In genomic region chr9:121092568-121092967, GRCm38 (mm10) we compare ENCODE assay signal across 18 mouse cellular contexts.
DNase-seq lines count a peak whose midpoint lies in the region; ATAC-seq and TF ChIP-seq lines count a peak whose summit lies in the region.
"Had no signal": no experiment of that assay in that cellular context is flagged by ENCODE, and none has a peak within 500 bp of the region (broad histone marks: within the 10 kb centered on the region; RNA-seq: fewer than 3 reads in every experiment).

No protein-coding gene starts in this region.

- no peaks in the 10 kb centered on the region for H3K36me3 ChIP-seq in heart, adult 2 months (ENCODE audit: control insufficient read depth, insufficient read depth, low read length)
- H3K36me3 ChIP-seq in liver, embryonic 14.5 days (replicated peaks; ENCODE audit: control insufficient read depth, insufficient read depth, low read depth) = no peaks in the 10 kb centered on the region
- no peaks in the 10 kb centered on the region for H3K36me3 ChIP-seq in liver, embryonic 12.5 days
- H3K36me3 ChIP-seq: embryonic facial prominence, embryonic 13.5 days; G1E; limb, embryonic 12.5 days; midbrain, embryonic 10.5 days had no signal

- DNase-seq in heart, adult 2 months = no peak
- DNase-seq in heart, postnatal 14 days = no peak
- no peak for DNase-seq in liver, embryonic 14.5 days (ENCODE audit: low read depth in 3 of 3, low spot score in 3 of 3)
- DNase-seq in A20 (ENCODE audit: low read depth, low spot score) = peak; percentile 28
- peak; percentile 28 for DNase-seq in ZHBTc4 (ENCODE audit: low read depth, low spot score)
- DNase-seq in spleen, postnatal 36 days (ENCODE audit: low spot score in 2 of 2) = no peak
- no peak for DNase-seq in embryo, embryonic 10 days (ENCODE audit: low spot score)
- DNase-seq: cerebellum, adult 11 months; cerebellum, postnatal 36 days; kidney, adult 18-20 months; right cerebral cortex, adult 18-20 months had no signal

- no peaks in the 10 kb centered on the region for H3K9me3 ChIP-seq in liver, embryonic 14.5 days (ENCODE audit: control insufficient read depth, low read length)
- H3K9me3 ChIP-seq in liver, embryonic 12.5 days (replicated peaks) = 0 out of 2 replicates have a peak, but pooled peaks cover 5% of the 10 kb centered on the region
- H3K9me3 ChIP-seq: embryonic facial prominence, embryonic 13.5 days; G1E; limb, embryonic 12.5 days; midbrain, embryonic 10.5 days had no signal

- no peak overlapping the region for H3K27ac ChIP-seq in heart, adult 2 months
- no peak overlapping the region for H3K27ac ChIP-seq in liver, embryonic 14.5 days
- no peak overlapping the region for H3K27ac ChIP-seq in liver, embryonic 12.5 days
- H3K27ac ChIP-seq: embryonic facial prominence, embryonic 13.5 days; hindbrain, embryonic 14.5 days; limb, embryonic 12.5 days; midbrain, embryonic 10.5 days had no signal

- H3K9ac ChIP-seq in heart, adult 2 months (ENCODE audit: low read depth, low read length) = no peak overlapping the region
- H3K9ac ChIP-seq in liver, embryonic 14.5 days (replicated peaks) = no peak overlapping the region
- H3K9ac ChIP-seq in liver, embryonic 12.5 days = no peak overlapping the region
- H3K9ac ChIP-seq: embryonic facial prominence, embryonic 13.5 days; hindbrain, embryonic 14.5 days; limb, embryonic 12.5 days had no signal

- H3K4me3 ChIP-seq in heart, adult 2 months = no peak overlapping the region
- H3K4me3 ChIP-seq in liver, embryonic 14.5 days (ENCODE audit: insufficient read depth in 1 of 2, low read depth in 2 of 2, low read length in 2 of 2) = no peak overlapping the region
- H3K4me3 ChIP-seq in liver, embryonic 12.5 days = no peak overlapping the region
- H3K4me3 ChIP-seq: embryonic facial prominence, embryonic 13.5 days; limb, embryonic 12.5 days; midbrain, embryonic 10.5 days had no signal

- TF ChIP-seq POLR2A in heart, adult 2 months (IDR thresholded peaks at IDR 0.05; ENCODE audit: insufficient read depth, low read depth, low read length) = no peak

- no peaks in the 10 kb centered on the region for H3K27me3 ChIP-seq in heart, adult 2 months (ENCODE audit: control insufficient read depth, insufficient read depth, low read length)
- no peaks in the 10 kb centered on the region for H3K27me3 ChIP-seq in liver, embryonic 14.5 days (ENCODE audit: control insufficient read depth, insufficient read depth, low read length)
- H3K27me3 ChIP-seq in liver, embryonic 12.5 days (replicated peaks) = no peaks in the 10 kb centered on the region
- H3K27me3 ChIP-seq: embryonic facial prominence, embryonic 13.5 days; limb, embryonic 12.5 days had no signal

- no peaks in the 10 kb centered on the region for H3K4me1 ChIP-seq in heart, adult 2 months (ENCODE audit: control insufficient read depth, insufficient read depth, low read length)
- no peaks in the 10 kb centered on the region for H3K4me1 ChIP-seq in liver, embryonic 14.5 days (replicated peaks; ENCODE audit: control insufficient read depth in 2 of 2, insufficient read depth in 2 of 2, low read length in 1 of 2)
- H3K4me1 ChIP-seq in liver, embryonic 12.5 days = no peaks in the 10 kb centered on the region
- H3K4me1 ChIP-seq: limb, embryonic 12.5 days; midbrain, embryonic 10.5 days had no signal

- 79% methylated on average over 5 of the region's 5 CpGs for WGBS in heart, adult 2 months
- WGBS in liver, embryonic 14.5 days (ENCODE audit: insufficient replicate concordance) = 49% methylated on average over 5 of the region's 5 CpGs
- 65% methylated on average over 5 of the region's 5 CpGs for WGBS in liver, embryonic 12.5 days (ENCODE audit: insufficient replicate concordance)

- ATAC-seq in liver, embryonic 14.5 days (ENCODE audit: insufficient read depth) = no peak
- no peak for ATAC-seq in liver, embryonic 12.5 days
- ATAC-seq: activated CD4-positive, CD25-positive, alpha-beta regulatory T cell, adult 4 months had no signal

- intact Hi-C loops in heart, adult 2 months (cut with DNase I) = loop anchor here (2.0 kb wide), 1 partner anchor 492 kb away; no protein-coding TSS in a partner anchor
- intact Hi-C loops in heart, postnatal 14 days (cut with DNase I) = loop anchor here (5.0 kb wide), 1 partner anchor 490 kb away; no protein-coding TSS in a partner anchor

- TF ChIP-seq EP300 in heart, adult 2 months (IDR thresholded peaks at IDR 0.05; ENCODE audit: insufficient read depth, low read depth, low read length) = no peak
- no peak for TF ChIP-seq EP300 in liver, embryonic 14.5 days (IDR thresholded peaks at IDR 0.05; ENCODE audit: low read depth)

- no peak overlapping the region for H3K4me2 ChIP-seq in liver, embryonic 14.5 days (ENCODE audit: low read depth)
- H3K4me2 ChIP-seq in liver, embryonic 12.5 days = no peak overlapping the region
- H3K4me2 ChIP-seq: embryonic facial prominence, embryonic 13.5 days; hindbrain, embryonic 14.5 days; limb, embryonic 12.5 days had no signal

- peak; percentile 53 for TF ChIP-seq CTCF in heart, adult 2 months (IDR thresholded peaks at IDR 0.05)
- peak; percentile 23 for TF ChIP-seq CTCF in liver, embryonic 14.5 days (IDR thresholded peaks at IDR 0.05; ENCODE audit: low read depth)

- no peaks in the 10 kb centered on the region for H3K79me2 ChIP-seq in heart, adult 2 months (replicated peaks; ENCODE audit: control insufficient read depth, insufficient read depth, low read length)

Comparison
In these comparisons a context has a peak if more than half of its experiments do, and no peak if none do; other contexts are left out.
1. DNase-seq: peak in A20 (single experiment) and ZHBTc4 (single experiment); none in heart, adult 2 months (0 of 2), heart, postnatal 14 days (0 of 2), liver, embryonic 14.5 days (0 of 3), spleen, postnatal 36 days (0 of 2) and embryo, embryonic 10 days (single experiment).